Mouse (Mus musculus) naive thymus-derived CD4-positive, alpha-beta T cell, adult 2 months (primary cell): ENCODE measurements around the gene Tkt.

Experiments
- DNase-seq: peaks from one replicate; pipeline ENCODE4 v3.0.0-alpha.2; 2011; ENCODE audit warnings: low read depth

Gene Tkt

GRCm38 (mm10) chr14:30585323-30585722 is 37.2 kb downstream of the Tkt start:
- DNase-seq, result no peak

GRCm38 (mm10) chr14:30586780-30587461 is 38.8 kb downstream of the Tkt start:
- DNase-seq, result no peak

GRCm38 (mm10) chr14:30590041-30590645 is 42.0 kb downstream of the Tkt start:
- DNase-seq, result no peak

- DNase-seq, result no peak
These were observed 42.8 kb downstream of the Tkt start for GRCm38 (mm10) chr14:30590918-30591317.

GRCm38 (mm10) chr14:30591417-30591816 is 43.3 kb downstream of the Tkt start:
- peak; percentile 81 for DNase-seq

- DNase-seq, result no peak
These were observed 45.3 kb downstream of the Tkt start for GRCm38 (mm10) chr14:30593279-30594091.

- no peak for DNase-seq
These were observed 46.0 kb downstream of the Tkt start for GRCm38 (mm10) chr14:30594092-30594695.

GRCm38 (mm10) chr14:30595576-30596313 is 47.6 kb downstream of the Tkt start:
- DNase-seq, result no peak

GRCm38 (mm10) chr14:30596407-30596806 is 48.2 kb downstream of the Tkt start:
- no peak for DNase-seq

GRCm38 (mm10) chr14:30597142-30597541 is 49.0 kb downstream of the Tkt start:
- DNase-seq, result no peak

- no peak for DNase-seq
These were observed 58.7 kb downstream of the Tkt start for GRCm38 (mm10) chr14:30606817-30607216.

GRCm38 (mm10) chr14:30607696-30608095 is 59.5 kb downstream of the Tkt start:
- no peak for DNase-seq

GRCm38 (mm10) chr14:30608176-30608575 is 60.0 kb downstream of the Tkt start:
- DNase-seq, result no peak

GRCm38 (mm10) chr14:30609499-30609898 is 61.3 kb downstream of the Tkt start:
- no peak for DNase-seq

- DNase-seq, result no peak
These were observed 62.1 kb downstream of the Tkt start for GRCm38 (mm10) chr14:30610304-30610703.

GRCm38 (mm10) chr14:30610940-30611339 is 62.8 kb downstream of the Tkt start:
- no peak for DNase-seq

- DNase-seq, result peak; percentile 72
These were observed 64.4 kb downstream of the Tkt start for GRCm38 (mm10) chr14:30612523-30612922.

- no peak for DNase-seq
These were observed 65.0 kb downstream of the Tkt start for GRCm38 (mm10) chr14:30612962-30613715.

GRCm38 (mm10) chr14:30616751-30617150 is 68.6 kb downstream of the Tkt start:
- no peak for DNase-seq

GRCm38 (mm10) chr14:30618746-30619275 is 70.7 kb downstream of the Tkt start:
- no peak for DNase-seq
